Mouse (Mus musculus): ENCODE results near the gene Snrpn. TPM values are rescaled to one million over a fixed set of nuclear protein-coding genes. Genes with fewer than 3 reads are reported as not detected.

The Snrpn gene
- total RNA-seq, 2 experiments from 2014 or later = 23.4 to 23.6 TPM

Other genes with a start within 250 kb of the Snrpn start
- gene Snurf, start 135.2 kb downstream of the Snrpn start, total RNA-seq (2021) = 10 to 100 TPM; 58.8 to 75.6 TPM
- 1 to 10 TPM; 1.0 to 1.2 TPM for gene Gm38393, start 135.2 kb downstream of the Snrpn start, total RNA-seq (2021)

All from gastrocnemius, postnatal 14 days (tissue).